Mouse (Mus musculus) colon, adult 2 months (tissue): ENCODE measurements around the gene Rabl2. TPM values are rescaled to one million over a fixed set of nuclear protein-coding genes. Genes with fewer than 3 reads are reported as not detected.

ENCODE experiments used
- polyA plus RNA-seq: library from polyadenylated mRNA; depleted of rRNA; stranded (reverse); fragments of >200 nt; gene quantifications from 2 replicates; pipeline ENCODE4 v1.2.3, GENCODE M21; 2012; rRNA removed

The Rabl2 gene
- 5.5 and 7.3 TPM in 2 replicates for polyA plus RNA-seq

GRCm38 (mm10) chr15:89591723-89592455, at the start of gene Rabl2:
TSS of gene Rabl2 (minus strand) at chr15:89591923.

GRCm38 (mm10) chr15:89568114-89568513, 23.6 kb downstream of the Rabl2 start, which contains the start of gene Acr:
TSS of gene Acr (plus strand) at chr15:89568326.

Other genes with a start within 250 kb of the Rabl2 start
- gene Lmf2, start 236.3 kb downstream of the Rabl2 start, polyA plus RNA-seq = 43.5 and 43.9 TPM in 2 replicates
- gene Ncaph2, start 236.2 kb downstream of the Rabl2 start, polyA plus RNA-seq = 122 and 131 TPM in 2 replicates
- 52.1 and 55.9 TPM in 2 replicates for gene Sco2, start 218.1 kb downstream of the Rabl2 start, polyA plus RNA-seq
- 8.3 and 8.6 TPM in 2 replicates for gene Tymp, start 214.9 kb downstream of the Rabl2 start, polyA plus RNA-seq
- gene Odf3b, start 212.6 kb downstream of the Rabl2 start, polyA plus RNA-seq = 48.4 and 50.3 TPM in 2 replicates
- 0.27 and 0.44 TPM in 2 replicates for gene Klhdc7b, start 207.0 kb downstream of the Rabl2 start, polyA plus RNA-seq
- gene Syce3, start 181.4 kb downstream of the Rabl2 start, polyA plus RNA-seq = 0.37 TPM in 1 of 2 replicates, not detected in the other
- 2.4 and 3.1 TPM in 2 replicates for gene Cpt1b, start 166.1 kb downstream of the Rabl2 start, polyA plus RNA-seq
- 0.54 and 0.65 TPM in 2 replicates for gene C730034F03Rik, start 162.3 kb downstream of the Rabl2 start, polyA plus RNA-seq
- gene Gm44502, start 162.2 kb downstream of the Rabl2 start, polyA plus RNA-seq = 2.7 and 4.2 TPM in 2 replicates
- 84.7 and 107 TPM in 2 replicates for gene Chkb, start 162.0 kb downstream of the Rabl2 start, polyA plus RNA-seq
- gene Mapk8ip2, start 138.0 kb downstream of the Rabl2 start, polyA plus RNA-seq = 2.3 and 2.4 TPM in 2 replicates
- gene Arsa, start 114.5 kb downstream of the Rabl2 start, polyA plus RNA-seq = 45.2 and 46.6 TPM in 2 replicates
- 11.4 and 11.7 TPM in 2 replicates for gene Shank3, start 92.3 kb downstream of the Rabl2 start, polyA plus RNA-seq
- gene Acr, start 23.6 kb downstream of the Rabl2 start, polyA plus RNA-seq = 0.21 and 0.28 TPM in 2 replicates
- gene Syt10, start 249.9 kb upstream of the Rabl2 start, polyA plus RNA-seq = 0.09 and 0.13 TPM in 2 replicates